Mouse (Mus musculus): ENCODE results near the gene Ppp1r9a. TPM values are rescaled to one million over a fixed set of nuclear protein-coding genes. Genes with fewer than 3 reads are reported as not detected.

The Ppp1r9a gene
- polyA plus RNA-seq, 1 experiment from 2014 or later: 42.2 TPM

- Histone ChIP-seq H3K27me3 (no peaks in the 10 kb centered on the region), H3K4me1 (replicated peaks) (peaks cover 16% of the 10 kb centered on the region), H3K27ac (no peak overlapping the region), H3K4me3 (replicated peaks) (no peak overlapping the region), H3K4me2 (replicated peaks) (no peak overlapping the region), H3K9ac (replicated peaks) (no peak overlapping the region), H3K36me3 (peaks cover 7% of the 10 kb centered on the region), H3K9me3 (no peaks in the 10 kb centered on the region)
- ATAC-seq: no peak
- 88% methylated on average over 2 of the region's 2 CpGs for WGBS
Observed at GRCm38 (mm10) chr6:5078009-5078408, 175.3 kb downstream of the Ppp1r9a start.

GRCm38 (mm10) chr6:5079108-5079507 is 176.4 kb downstream of the Ppp1r9a start:
- WGBS: 91% methylated on average over 1 of the region's 1 CpGs
- Histone ChIP-seq H3K9me3 (no peaks in the 10 kb centered on the region), H3K9ac (replicated peaks) (no peak overlapping the region)

GRCm38 (mm10) chr6:5080094-5080493 is 177.4 kb downstream of the Ppp1r9a start:
- no peak overlapping the region for H3K9ac ChIP-seq (replicated peaks)
- 22% methylated on average over 5 of the region's 5 CpGs for WGBS
- peaks cover 16% of the 10 kb centered on the region for H3K4me1 ChIP-seq (replicated peaks)
- no peak overlapping the region for H3K27ac ChIP-seq
- H3K9me3 ChIP-seq: no peaks in the 10 kb centered on the region
- no peak overlapping the region for H3K4me2 ChIP-seq (replicated peaks)
- ATAC-seq: peak; percentile 53; the same call in 1 of the 2 replicates
- H3K4me3 ChIP-seq (replicated peaks): no peak overlapping the region
- peaks cover 3% of the 10 kb centered on the region for H3K36me3 ChIP-seq
- H3K27me3 ChIP-seq: no peaks in the 10 kb centered on the region

More at GRCm38 (mm10) chr6:5079108-5079507, 176.4 kb downstream of the Ppp1r9a start:
- Histone ChIP-seq H3K4me1 (replicated peaks) (peaks cover 16% of the 10 kb centered on the region), H3K4me2 (replicated peaks) (no peak overlapping the region), H3K27me3 (no peaks in the 10 kb centered on the region), H3K4me3 (replicated peaks) (no peak overlapping the region), H3K27ac (no peak overlapping the region), H3K36me3 (peaks cover 6% of the 10 kb centered on the region)
- no peak for ATAC-seq

GRCm38 (mm10) chr6:5080496-5080895 is 177.8 kb downstream of the Ppp1r9a start:
- 23% methylated on average over 5 of the region's 5 CpGs for WGBS
- Histone ChIP-seq H3K36me3 (peaks cover 3% of the 10 kb centered on the region), H3K4me3 (replicated peaks) (no peak overlapping the region), H3K4me1 (replicated peaks) (peaks cover 16% of the 10 kb centered on the region), H3K27ac (no peak overlapping the region), H3K4me2 (replicated peaks) (no peak overlapping the region), H3K9me3 (no peaks in the 10 kb centered on the region), H3K27me3 (no peaks in the 10 kb centered on the region), H3K9ac (replicated peaks) (no peak overlapping the region)
- no peak for ATAC-seq

- H3K9me3 ChIP-seq: no peaks in the 10 kb centered on the region
- H3K4me2 ChIP-seq (replicated peaks): no peak overlapping the region
- H3K36me3 ChIP-seq: peaks cover 3% of the 10 kb centered on the region
- WGBS: 61% methylated on average over 8 of the region's 8 CpGs
- H3K9ac ChIP-seq (replicated peaks): no peak overlapping the region
- peaks cover 16% of the 10 kb centered on the region for H3K4me1 ChIP-seq (replicated peaks)
- no peak for ATAC-seq
- H3K27ac ChIP-seq: no peak overlapping the region
- no peak overlapping the region for H3K4me3 ChIP-seq (replicated peaks)
- no peaks in the 10 kb centered on the region for H3K27me3 ChIP-seq
Observed at GRCm38 (mm10) chr6:5081099-5081498, 178.4 kb downstream of the Ppp1r9a start.

GRCm38 (mm10) chr6:5082144-5082543 is 179.4 kb downstream of the Ppp1r9a start:
- H3K27me3 ChIP-seq: no peaks in the 10 kb centered on the region
- peaks cover 16% of the 10 kb centered on the region for H3K4me1 ChIP-seq (replicated peaks)
- H3K36me3 ChIP-seq: peaks cover 3% of the 10 kb centered on the region
- no peak for ATAC-seq
- no peak overlapping the region for H3K27ac ChIP-seq
- no peak overlapping the region for H3K4me3 ChIP-seq (replicated peaks)
- H3K4me2 ChIP-seq (replicated peaks): no peak overlapping the region
- H3K9me3 ChIP-seq: no peaks in the 10 kb centered on the region
- H3K9ac ChIP-seq (replicated peaks): no peak overlapping the region

DNA sequence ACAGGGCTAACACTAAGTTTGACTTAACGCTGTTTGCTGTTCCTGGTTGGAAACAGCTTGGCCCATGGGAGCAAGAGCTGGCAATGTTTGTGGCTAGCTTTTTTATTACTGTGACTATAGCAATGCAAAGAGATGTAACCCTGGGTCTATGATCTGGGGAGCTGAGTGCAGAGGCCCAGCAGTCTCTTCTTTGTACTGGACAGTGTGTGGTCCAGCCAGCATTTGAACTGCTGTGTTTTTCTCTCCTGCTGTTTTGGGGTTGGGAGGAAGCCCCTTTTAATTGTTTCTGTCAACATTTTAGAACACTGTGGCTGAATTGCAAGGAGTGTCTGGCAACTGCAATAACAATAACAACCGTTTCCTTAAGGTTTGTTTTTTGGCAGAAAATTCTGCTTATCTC is 180.0 kb downstream of the Ppp1r9a start:
- peaks cover 16% of the 10 kb centered on the region for H3K4me1 ChIP-seq (replicated peaks)
- H3K36me3 ChIP-seq: peaks cover 3% of the 10 kb centered on the region
- no peak overlapping the region for H3K27ac ChIP-seq
- ATAC-seq: no peak
- H3K9me3 ChIP-seq: no peaks in the 10 kb centered on the region
- no peak overlapping the region for H3K9ac ChIP-seq (replicated peaks)
- H3K4me2 ChIP-seq (replicated peaks): no peak overlapping the region
- no peaks in the 10 kb centered on the region for H3K27me3 ChIP-seq
- no peak overlapping the region for H3K4me3 ChIP-seq (replicated peaks)
- WGBS: 32% methylated on average over 2 of the region's 2 CpGs

DNA sequence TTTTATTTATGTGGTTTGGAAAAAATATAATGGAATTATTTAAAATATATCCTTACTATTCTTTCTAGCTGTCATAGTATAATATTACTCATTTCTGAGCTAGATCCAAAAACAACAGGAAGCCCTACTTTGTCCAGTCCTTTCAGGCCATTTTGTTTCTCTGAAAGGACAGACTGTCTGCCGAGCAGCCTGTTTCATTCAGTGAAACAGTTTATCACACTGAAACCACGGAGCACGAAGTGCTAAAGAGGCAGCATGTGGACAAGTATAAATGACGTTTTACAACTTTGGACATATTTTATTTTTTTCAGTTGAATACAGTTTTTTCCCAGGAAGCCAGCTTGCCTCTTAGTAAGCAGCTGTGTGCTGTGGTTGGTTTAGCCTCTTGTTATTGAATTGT is 181.2 kb downstream of the Ppp1r9a start:
- Histone ChIP-seq H3K4me1 (replicated peaks) (peaks cover 16% of the 10 kb centered on the region), H3K9me3 (no peaks in the 10 kb centered on the region), H3K9ac (replicated peaks) (no peak overlapping the region), H3K4me3 (replicated peaks) (no peak overlapping the region), H3K36me3 (no peaks in the 10 kb centered on the region), H3K27me3 (no peaks in the 10 kb centered on the region), H3K4me2 (replicated peaks) (no peak overlapping the region), H3K27ac (no peak overlapping the region)
- WGBS: 53% methylated on average over 4 of the region's 4 CpGs
- no peak for ATAC-seq

- Histone ChIP-seq H3K4me3 (replicated peaks) (no peak overlapping the region), H3K4me2 (replicated peaks) (no peak overlapping the region), H3K4me1 (replicated peaks) (no peaks in the 10 kb centered on the region), H3K9ac (replicated peaks) (no peak overlapping the region), H3K9me3 (no peaks in the 10 kb centered on the region), H3K27me3 (no peaks in the 10 kb centered on the region), H3K27ac (no peak overlapping the region), H3K36me3 (no peaks in the 10 kb centered on the region)
- no peak for ATAC-seq
- WGBS: 94% methylated on average over 7 of the region's 7 CpGs
Observed at GRCm38 (mm10) chr6:5091873-5092272, 189.2 kb downstream of the Ppp1r9a start.

DNA sequence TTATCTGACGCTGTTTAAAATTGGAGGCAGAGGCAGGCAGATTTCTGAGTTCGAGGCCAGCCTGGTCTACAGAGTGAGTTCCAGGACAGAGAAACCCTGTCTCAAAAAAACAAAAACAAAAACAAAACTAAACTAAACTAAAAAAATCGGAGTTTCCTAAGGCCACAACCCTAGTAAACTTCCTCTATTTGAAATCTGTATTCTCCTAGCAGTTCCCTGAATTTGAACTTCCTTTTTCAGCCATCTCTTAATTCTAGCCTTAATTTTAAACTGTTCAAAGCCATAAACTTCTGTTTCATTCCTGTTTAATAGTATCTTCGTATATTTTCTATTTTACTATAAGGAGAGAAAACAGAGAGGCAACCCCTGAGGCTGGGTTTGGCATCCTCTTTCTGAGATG is 190.1 kb downstream of the Ppp1r9a start:
- 90% methylated on average over 4 of the region's 4 CpGs for whole genome bisulfite sequencing
- Histone ChIP-seq H3K27me3 (no peaks in the 10 kb centered on the region), H3K36me3 (no peaks in the 10 kb centered on the region), H3K27ac (no peak overlapping the region), H3K4me1 (replicated peaks) (no peaks in the 10 kb centered on the region), H3K9ac (replicated peaks) (no peak overlapping the region), H3K4me2 (replicated peaks) (no peak overlapping the region), H3K4me3 (replicated peaks) (no peak overlapping the region), H3K9me3 (no peaks in the 10 kb centered on the region)
- ATAC-seq: no peak

DNA sequence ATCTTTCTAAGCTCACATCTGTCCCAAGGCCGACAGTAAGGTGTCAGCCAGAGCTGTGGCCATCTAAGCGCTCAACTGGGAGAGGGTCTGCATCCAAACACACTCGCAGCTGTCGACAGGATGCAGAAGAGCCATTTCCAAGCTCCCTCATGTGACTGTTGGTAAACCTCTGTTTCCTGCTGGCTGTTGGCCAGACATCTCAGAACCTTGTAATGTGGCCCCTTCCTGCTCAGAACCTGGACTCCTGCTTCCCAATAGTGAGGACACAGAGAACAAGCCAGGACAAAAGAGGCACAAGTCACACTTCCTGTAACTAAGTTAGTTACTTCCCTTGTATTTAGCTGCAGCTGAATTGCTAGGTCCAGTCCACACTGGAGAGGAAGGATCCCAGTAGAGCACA is 190.8 kb downstream of the Ppp1r9a start:
- Histone ChIP-seq H3K4me2 (replicated peaks) (no peak overlapping the region), H3K27me3 (no peaks in the 10 kb centered on the region), H3K4me3 (replicated peaks) (no peak overlapping the region), H3K27ac (no peak overlapping the region), H3K9me3 (no peaks in the 10 kb centered on the region), H3K9ac (replicated peaks) (no peak overlapping the region), H3K4me1 (replicated peaks) (no peaks in the 10 kb centered on the region), H3K36me3 (no peaks in the 10 kb centered on the region)
- 76% methylated on average over 4 of the region's 4 CpGs for WGBS
- no peak for ATAC-seq

GRCm38 (mm10) chr6:5095365-5095973 is 192.8 kb downstream of the Ppp1r9a start:
- Histone ChIP-seq H3K4me2 (replicated peaks) (no peak overlapping the region), H3K4me1 (replicated peaks) (no peaks in the 10 kb centered on the region), H3K27ac (no peak overlapping the region), H3K27me3 (no peaks in the 10 kb centered on the region), H3K9ac (replicated peaks) (no peak overlapping the region), H3K4me3 (replicated peaks) (no peak overlapping the region), H3K36me3 (no peaks in the 10 kb centered on the region), H3K9me3 (no peaks in the 10 kb centered on the region)
- peak; percentile 24; the same call in 1 of the 2 replicates for ATAC-seq
- WGBS: 85% methylated on average over 9 of the region's 9 CpGs

DNA sequence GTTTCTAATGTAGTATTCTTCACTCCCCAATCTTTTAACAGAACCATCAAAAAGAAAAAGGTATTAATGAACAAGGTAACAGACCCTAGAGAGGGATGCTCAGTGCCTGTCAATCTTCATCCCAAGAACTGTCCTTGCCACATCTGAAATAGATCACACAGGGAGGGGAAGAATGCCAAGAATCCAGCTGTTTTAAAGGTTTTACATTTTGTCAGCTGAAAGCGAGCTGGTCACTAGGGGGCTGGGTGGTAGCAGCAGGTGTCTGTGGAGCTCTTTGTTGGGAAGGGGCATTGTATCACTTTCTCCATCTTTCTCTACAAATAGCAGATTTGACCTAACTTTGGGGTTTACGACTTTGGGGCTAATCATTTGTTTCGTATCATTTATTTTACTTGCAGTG is 194.6 kb downstream of the Ppp1r9a start:
- Histone ChIP-seq H3K9me3 (no peaks in the 10 kb centered on the region), H3K4me3 (replicated peaks) (no peak overlapping the region), H3K27ac (no peak overlapping the region), H3K9ac (replicated peaks) (no peak overlapping the region), H3K36me3 (no peaks in the 10 kb centered on the region), H3K27me3 (no peaks in the 10 kb centered on the region), H3K4me1 (replicated peaks) (no peaks in the 10 kb centered on the region), H3K4me2 (replicated peaks) (no peak overlapping the region)
- ATAC-seq: no peak
- WGBS: 54% methylated on average over 3 of the region's 3 CpGs
